Comparison of ENCODE assay signal across 13 mouse cellular contexts in genomic region chr19:44161515-44161914, GRCm38 (mm10). TPM values are rescaled to one million over a fixed set of nuclear protein-coding genes. Genes with fewer than 3 reads are reported as not detected.
DNase-seq lines count a peak whose midpoint lies in the region; ATAC-seq and TF ChIP-seq lines count a peak whose summit lies in the region.
"Had no signal": no experiment of that assay in that cellular context is flagged by ENCODE, and none has a peak within 500 bp of the region (broad histone marks: within the 10 kb centered on the region; RNA-seq: fewer than 3 reads in every experiment).

No protein-coding gene starts in this region.

- H3K27ac ChIP-seq in heart, adult 2 months = no peak overlapping the region
- no peak overlapping the region for H3K27ac ChIP-seq in midbrain, postnatal 0 days (ENCODE audit: low read depth, low read length)
- no peak overlapping the region for H3K27ac ChIP-seq in midbrain, embryonic 13.5 days
- no peak overlapping the region for H3K27ac ChIP-seq in stomach, postnatal 0 days (replicated peaks)
- H3K27ac ChIP-seq: embryonic facial prominence, embryonic 12.5 days; heart, embryonic 13.5 days; midbrain, embryonic 15.5 days had no signal

- no peak overlapping the region for H3K9ac ChIP-seq in heart, adult 2 months (ENCODE audit: low read depth, low read length)
- no peak overlapping the region for H3K9ac ChIP-seq in midbrain, postnatal 0 days (replicated peaks; ENCODE audit: low read length, poor library complexity, severe bottlenecking)
- H3K9ac ChIP-seq in midbrain, embryonic 13.5 days (replicated peaks) = no peak overlapping the region
- H3K9ac ChIP-seq in stomach, postnatal 0 days (ENCODE audit: low read length) = no peak overlapping the region
- H3K9ac ChIP-seq: embryonic facial prominence, embryonic 12.5 days; heart, embryonic 13.5 days; midbrain, embryonic 15.5 days had no signal

- H3K4me2 ChIP-seq in midbrain, postnatal 0 days (ENCODE audit: low read depth, low read length, poor library complexity, severe bottlenecking) = no peak overlapping the region
- no peak overlapping the region for H3K4me2 ChIP-seq in midbrain, embryonic 13.5 days (replicated peaks)
- H3K4me2 ChIP-seq in stomach, postnatal 0 days (replicated peaks; ENCODE audit: low read depth) = no peak overlapping the region
- H3K4me2 ChIP-seq: embryonic facial prominence, embryonic 12.5 days; heart, embryonic 13.5 days; midbrain, embryonic 15.5 days had no signal

- H3K4me1 ChIP-seq in heart, adult 2 months (ENCODE audit: control insufficient read depth, insufficient read depth, low read length) = no peaks in the 10 kb centered on the region
- no peaks in the 10 kb centered on the region for H3K4me1 ChIP-seq in midbrain, postnatal 0 days (ENCODE audit: insufficient read depth, low read length)
- no peaks in the 10 kb centered on the region for H3K4me1 ChIP-seq in midbrain, embryonic 13.5 days (replicated peaks)
- H3K4me1 ChIP-seq in stomach, postnatal 0 days (replicated peaks; ENCODE audit: control insufficient read depth, insufficient read depth) = no peaks in the 10 kb centered on the region
- H3K4me1 ChIP-seq: embryonic facial prominence, embryonic 12.5 days; heart, embryonic 13.5 days; midbrain, embryonic 15.5 days had no signal

- TF ChIP-seq EP300 in heart, adult 2 months (IDR thresholded peaks at IDR 0.05; ENCODE audit: insufficient read depth, low read depth, low read length) = no peak
- TF ChIP-seq EP300 in stomach, postnatal 0 days (optimal IDR thresholded peaks at IDR 0.05) = no peak

- DNase-seq in heart, adult 2 months = no peak
- DNase-seq in heart, adult 18-20 months = no peak
- peak; percentile 42 for DNase-seq in midbrain, postnatal 0 days (ENCODE audit: low spot score)
- DNase-seq in embryo, embryonic 11 days = peak; percentile 27
- DNase-seq in stomach, postnatal 0 days (ENCODE audit: low spot score) = no peak
- no peak for DNase-seq in cerebellum, adult 11-12 months
- DNase-seq in testis, postnatal 14 days (ENCODE audit: low spot score) = no peak

- no peak for TF ChIP-seq POLR2A in heart, adult 2 months (IDR thresholded peaks at IDR 0.05; ENCODE audit: insufficient read depth, low read depth, low read length)

- H3K36me3 ChIP-seq in heart, adult 2 months (ENCODE audit: control insufficient read depth, insufficient read depth, low read length) = no peaks in the 10 kb centered on the region
- H3K36me3 ChIP-seq in midbrain, postnatal 0 days (ENCODE audit: insufficient read depth, low read length) = no peaks in the 10 kb centered on the region
- H3K36me3 ChIP-seq in midbrain, embryonic 13.5 days = no peaks in the 10 kb centered on the region
- no peaks in the 10 kb centered on the region for H3K36me3 ChIP-seq in stomach, postnatal 0 days (ENCODE audit: control insufficient read depth, insufficient read depth, low read length)
- H3K36me3 ChIP-seq: embryonic facial prominence, embryonic 12.5 days; heart, embryonic 13.5 days; midbrain, embryonic 15.5 days had no signal

- intact Hi-C loops in heart, adult 2 months (cut with DNase I) = loop anchor here (5.0 kb wide), 1 partner anchor 136 kb away; no protein-coding TSS in a partner anchor

- no peaks in the 10 kb centered on the region for H3K9me3 ChIP-seq in midbrain, postnatal 0 days (ENCODE audit: low read length)
- no peaks in the 10 kb centered on the region for H3K9me3 ChIP-seq in midbrain, embryonic 13.5 days
- no peaks in the 10 kb centered on the region for H3K9me3 ChIP-seq in stomach, postnatal 0 days (ENCODE audit: control insufficient read depth, low read length)
- H3K9me3 ChIP-seq: embryonic facial prominence, embryonic 12.5 days; heart, embryonic 13.5 days; midbrain, embryonic 15.5 days had no signal

- no peaks in the 10 kb centered on the region for H3K79me2 ChIP-seq in heart, adult 2 months (replicated peaks; ENCODE audit: control insufficient read depth, insufficient read depth, low read length)

- peak; percentile 79 for TF ChIP-seq CTCF in heart, adult 2 months (IDR thresholded peaks at IDR 0.05)
- peak; percentile 76 for TF ChIP-seq CTCF in midbrain, postnatal 0 days (IDR thresholded peaks at IDR 0.05)
- peak; percentile 79 for TF ChIP-seq CTCF in stomach, postnatal 0 days (IDR thresholded peaks at IDR 0.05; ENCODE audit: low read depth)

- no peak for ATAC-seq in midbrain, postnatal 0 days (ENCODE audit: low FRiP score)
- no peak for ATAC-seq in midbrain, embryonic 13.5 days
- ATAC-seq in stomach, postnatal 0 days (ENCODE audit: low FRiP score, low TSS enrichment) = no peak
- ATAC-seq: activated CD4-positive, CD25-positive, alpha-beta regulatory T cell, adult 4 months; midbrain, embryonic 15.5 days had no signal

- WGBS in heart, adult 2 months = 8% methylated on average over 3 of the region's 3 CpGs
- WGBS in midbrain, postnatal 0 days = 16% methylated on average over 3 of the region's 3 CpGs
- 16% methylated on average over 3 of the region's 3 CpGs for WGBS in midbrain, embryonic 13.5 days
- 10% methylated on average over 3 of the region's 3 CpGs for WGBS in stomach, postnatal 0 days

- no peak overlapping the region for H3K4me3 ChIP-seq in heart, adult 2 months
- H3K4me3 ChIP-seq in midbrain, postnatal 0 days (ENCODE audit: low read depth, low read length) = no peak overlapping the region
- no peak overlapping the region for H3K4me3 ChIP-seq in midbrain, embryonic 13.5 days (replicated peaks)
- H3K4me3 ChIP-seq in stomach, postnatal 0 days (ENCODE audit: low read depth, low read length) = no peak overlapping the region
- H3K4me3 ChIP-seq: embryonic facial prominence, embryonic 12.5 days; heart, embryonic 13.5 days; midbrain, embryonic 15.5 days had no signal

- H3K27me3 ChIP-seq in heart, adult 2 months (ENCODE audit: control insufficient read depth, insufficient read depth, low read length) = no peaks in the 10 kb centered on the region
- no peaks in the 10 kb centered on the region for H3K27me3 ChIP-seq in midbrain, postnatal 0 days (ENCODE audit: insufficient read depth, low read length)
- peaks cover 5% of the 10 kb centered on the region; the same call in 1 of the 2 replicates for H3K27me3 ChIP-seq in midbrain, embryonic 13.5 days
- no peaks in the 10 kb centered on the region for H3K27me3 ChIP-seq in stomach, postnatal 0 days (ENCODE audit: control insufficient read depth, insufficient read depth, low read length)
- H3K27me3 ChIP-seq: embryonic facial prominence, embryonic 12.5 days had no signal

RNA-seq across cellular contexts. Expression of gene Bloc1s2, which starts 15.3 kb away (rescaled TPM):
- total RNA-seq in heart, adult 2 months (2021) = 10 to 100 TPM; 14.7 to 16.6 TPM
- 15.1 and 19.1 TPM in 2 replicates for polyA plus RNA-seq in heart, adult 2 months (2012; rRNA removed)
- total RNA-seq in heart, adult 18-20 months (2021) = 10 to 100 TPM; 19.0 to 24.3 TPM
- total RNA-seq in midbrain, postnatal 0 days (2014; rRNA removed) = 40.4 and 56.7 TPM in 2 replicates
- 200 and 201 TPM in 2 replicates for polyA plus RNA-seq in midbrain, postnatal 0 days (2015; fragmentation: Nextera tagmentation; extraction: Ambion mirVana)
- polyA plus RNA-seq in midbrain, embryonic 13.5 days (2015; fragmentation: Nextera tagmentation; extraction: Ambion mirVana) = 156 and 157 TPM in 2 replicates
- polyA plus RNA-seq in stomach, postnatal 0 days (2015; fragmentation: Nextera tagmentation; extraction: Ambion mirVana) = 54.3 and 60.3 TPM in 2 replicates

RNA-seq across cellular contexts. Expression of gene Cwf19l1, which starts 25.8 kb away (rescaled TPM):
- 1 to 10 TPM; 8.0 to 9.5 TPM for total RNA-seq in heart, adult 2 months (2021)
- 5.5 and 8.6 TPM in 2 replicates for polyA plus RNA-seq in heart, adult 2 months (2012; rRNA removed)
- 1 to 10 TPM; 9.0 to 9.1 TPM for total RNA-seq in heart, adult 18-20 months (2021)
- total RNA-seq in midbrain, postnatal 0 days (2014; rRNA removed) = 13.4 and 27.0 TPM in 2 replicates
- polyA plus RNA-seq in midbrain, postnatal 0 days (2015; fragmentation: Nextera tagmentation; extraction: Ambion mirVana) = 27.8 and 30.6 TPM in 2 replicates
- 36.6 and 40.0 TPM in 2 replicates for polyA plus RNA-seq in midbrain, embryonic 13.5 days (2015; fragmentation: Nextera tagmentation; extraction: Ambion mirVana)
- 13.0 and 13.6 TPM in 2 replicates for polyA plus RNA-seq in stomach, postnatal 0 days (2015; fragmentation: Nextera tagmentation; extraction: Ambion mirVana)

RNA-seq across cellular contexts. Expression of gene Pkd2l1, which starts 30.7 kb away (rescaled TPM):
- not detected for total RNA-seq in heart, adult 2 months (2021)
- polyA plus RNA-seq in heart, adult 2 months (2012; rRNA removed) = not detected in 2 replicates
- not detected for total RNA-seq in heart, adult 18-20 months (2021)
- 0.27 TPM in 1 of 2 replicates, not detected in the other for total RNA-seq in midbrain, postnatal 0 days (2014; rRNA removed)
- polyA plus RNA-seq in midbrain, postnatal 0 days (2015; fragmentation: Nextera tagmentation; extraction: Ambion mirVana) = 0.06 and 0.07 TPM in 2 replicates
- polyA plus RNA-seq in midbrain, embryonic 13.5 days (2015; fragmentation: Nextera tagmentation; extraction: Ambion mirVana) = 0.20 and 0.27 TPM in 2 replicates
- not detected in 2 replicates for polyA plus RNA-seq in stomach, postnatal 0 days (2015; fragmentation: Nextera tagmentation; extraction: Ambion mirVana)
- total RNA-seq: left cerebral cortex, postnatal 10 days had no signal
- polyA plus RNA-seq: embryonic facial prominence, embryonic 12.5 days had no signal

RNA-seq across cellular contexts. Expression of gene Scd3, which starts 41.6 kb away (rescaled TPM):
- total RNA-seq in heart, adult 2 months (2021) = under 1 TPM in 1 of 2 experiments, not detected in 1; 0.13 TPM
- 0.37 TPM in 1 of 2 replicates, not detected in the other for polyA plus RNA-seq in heart, adult 2 months (2012; rRNA removed)
- total RNA-seq in heart, adult 18-20 months (2021) = not detected
- total RNA-seq in midbrain, postnatal 0 days (2014; rRNA removed) = 2.7 and 3.9 TPM in 2 replicates
- polyA plus RNA-seq in midbrain, postnatal 0 days (2015; fragmentation: Nextera tagmentation; extraction: Ambion mirVana) = 5.9 and 6.0 TPM in 2 replicates
- 2.0 and 3.4 TPM in 2 replicates for polyA plus RNA-seq in midbrain, embryonic 13.5 days (2015; fragmentation: Nextera tagmentation; extraction: Ambion mirVana)
- polyA plus RNA-seq in stomach, postnatal 0 days (2015; fragmentation: Nextera tagmentation; extraction: Ambion mirVana) = 0.05 and 0.10 TPM in 2 replicates
- polyA plus RNA-seq: activated CD4-positive, CD25-positive, alpha-beta regulatory T cell, adult 4 months had no signal

RNA-seq across cellular contexts. Expression of gene Chuk, which starts 54.2 kb away (rescaled TPM):
- 10 to 100 TPM; 31.2 to 32.5 TPM for total RNA-seq in heart, adult 2 months (2021)
- 13.9 and 28.9 TPM in 2 replicates for polyA plus RNA-seq in heart, adult 2 months (2012; rRNA removed)
- 10 to 100 TPM; 25.8 to 28.0 TPM for total RNA-seq in heart, adult 18-20 months (2021)
- 40.7 and 52.4 TPM in 2 replicates for total RNA-seq in midbrain, postnatal 0 days (2014; rRNA removed)
- polyA plus RNA-seq in midbrain, postnatal 0 days (2015; fragmentation: Nextera tagmentation; extraction: Ambion mirVana) = 31.6 and 34.7 TPM in 2 replicates
- polyA plus RNA-seq in midbrain, embryonic 13.5 days (2015; fragmentation: Nextera tagmentation; extraction: Ambion mirVana) = 70.1 and 70.2 TPM in 2 replicates
- 21.3 and 23.7 TPM in 2 replicates for polyA plus RNA-seq in stomach, postnatal 0 days (2015; fragmentation: Nextera tagmentation; extraction: Ambion mirVana)

Comparison
In these comparisons a context has a peak if more than half of its experiments do, and no peak if none do; other contexts are left out.
1. DNase-seq: peak in midbrain, postnatal 0 days (single experiment) and embryo, embryonic 11 days (single experiment); none in heart, adult 2 months (0 of 2), heart, adult 18-20 months (0 of 2), stomach, postnatal 0 days (single experiment), cerebellum, adult 11-12 months (single experiment) and testis, postnatal 14 days (single experiment).
2. Peak in every context shown above with its lines, with median percentiles within 50 percentile points of each other: CTCF ChIP-seq.